Mouse (Mus musculus): ENCODE data around the gene Pkig. TPM values are rescaled to one million over a fixed set of nuclear protein-coding genes. Genes with fewer than 3 reads are reported as not detected.

Gene Pkig
- polyA plus RNA-seq, 1 experiment: not detected

- WGBS: 89% methylated on average over 8 of the region's 8 CpGs
- TF ChIP-seq CTCF (IDR thresholded peaks at IDR 0.05; ENCODE audit: insufficient read depth, low read depth, low read length): no peak
- TF ChIP-seq POLR2A (IDR thresholded peaks at IDR 0.05; ENCODE audit: insufficient read depth, low read depth, low read length): no peak
- no peaks in the 10 kb centered on the region for H3K4me1 ChIP-seq (ENCODE audit: control insufficient read depth, insufficient read depth, low read length)
- no peak overlapping the region for H3K27ac ChIP-seq (ENCODE audit: insufficient read depth, low read depth, low read length)
- no peak overlapping the region for H3K4me3 ChIP-seq (ENCODE audit: insufficient read depth, low read depth, low read length)
Measured at GRCm38 (mm10) chr2:163770731-163771130, 112.5 kb downstream of the Pkig start.

Other genes starting within 250 kb of the Pkig start
- gene Oser1, start 233.7 kb upstream of the Pkig start, polyA plus RNA-seq (2012; ENCODE audit: insufficient read depth, insufficient read length, low replicate concordance, missing spikeins): not detected in 2 replicates
- not detected in 2 replicates for gene Gdap1l1, start 219.9 kb upstream of the Pkig start, polyA plus RNA-seq (2012; ENCODE audit: insufficient read depth, insufficient read length, low replicate concordance, missing spikeins)
- not detected in 2 replicates for gene Fitm2, start 185.8 kb upstream of the Pkig start, polyA plus RNA-seq (2012; ENCODE audit: insufficient read depth, insufficient read length, low replicate concordance, missing spikeins)
- not detected in 2 replicates for gene R3hdml, start 166.1 kb upstream of the Pkig start, polyA plus RNA-seq (2012; ENCODE audit: insufficient read depth, insufficient read length, low replicate concordance, missing spikeins)
- not detected in 2 replicates for gene Hnf4a, start 151.6 kb upstream of the Pkig start, polyA plus RNA-seq (2012; ENCODE audit: insufficient read depth, insufficient read length, low replicate concordance, missing spikeins)
- gene Ttpal, start 56.1 kb upstream of the Pkig start, polyA plus RNA-seq (2012; ENCODE audit: insufficient read depth, insufficient read length, low replicate concordance, missing spikeins): not detected in 2 replicates
- 82.6 TPM in 1 of 2 replicates, not detected in the other for gene Serinc3, start 13.3 kb upstream of the Pkig start, polyA plus RNA-seq (2012; ENCODE audit: insufficient read depth, insufficient read length, low replicate concordance, missing spikeins)
- not detected in 2 replicates for gene Ada, start 91.9 kb downstream of the Pkig start, polyA plus RNA-seq (2012; ENCODE audit: insufficient read depth, insufficient read length, low replicate concordance, missing spikeins)
- not detected in 2 replicates for gene Ccn5, start 162.5 kb downstream of the Pkig start, polyA plus RNA-seq (2012; ENCODE audit: insufficient read depth, insufficient read length, low replicate concordance, missing spikeins)
- not detected in 2 replicates for gene Kcnk15, start 195.3 kb downstream of the Pkig start, polyA plus RNA-seq (2012; ENCODE audit: insufficient read depth, insufficient read length, low replicate concordance, missing spikeins)

Data from olfactory bulb, adult 2 months (tissue).